Mouse (Mus musculus) colon, adult 2 months (tissue): Measurements from ENCODE around the gene Nop9. TPM values are rescaled to one million over a fixed set of nuclear protein-coding genes. Genes with fewer than 3 reads are reported as not detected.

Experiments used
- polyA plus RNA-seq: library from polyadenylated mRNA; depleted of rRNA; stranded (reverse); fragments of >200 nt; gene quantifications from 2 replicates; pipeline ENCODE4 v1.2.3, GENCODE M21; 2012; rRNA removed

Nop9 gene
- 10.2 and 12.2 TPM in 2 replicates for polyA plus RNA-seq

DNA sequence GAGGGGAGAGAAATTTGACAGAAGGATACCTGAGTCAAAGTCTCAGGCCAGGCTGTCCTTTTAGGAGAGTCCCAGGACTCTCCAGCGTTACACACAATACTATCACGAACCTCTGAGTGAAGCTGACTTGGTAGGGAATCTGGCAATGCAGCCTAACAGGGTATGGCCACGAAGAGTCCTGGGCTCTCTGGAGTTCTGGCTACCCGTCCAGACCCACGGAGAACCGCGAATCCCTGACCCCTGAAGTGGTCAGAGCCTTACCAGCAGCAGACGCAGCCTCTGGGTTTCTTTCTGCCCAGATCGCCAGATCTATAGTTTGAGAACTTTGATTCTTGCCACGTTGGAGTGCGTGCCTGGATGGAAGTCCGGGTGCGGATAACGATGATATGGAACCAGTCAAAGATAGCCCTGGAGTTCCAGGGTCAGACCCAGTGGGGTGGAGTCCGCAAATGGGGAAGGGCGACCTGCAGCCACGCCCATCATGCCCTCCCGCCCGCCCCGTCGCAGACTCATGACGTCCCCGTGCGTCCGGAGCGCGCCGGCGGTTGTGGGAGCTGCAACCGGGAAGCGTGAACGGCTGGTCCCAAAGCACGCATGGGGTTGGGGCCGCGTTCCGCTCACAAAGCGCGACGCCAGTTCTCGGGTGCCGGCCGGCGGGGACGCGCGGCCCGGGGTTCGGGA lies at the start of gene Nop9, which contains the start of gene Dhrs1:
Gene Nop9, plus strand, starts transcription at position 514 of the 681 bp plus-strand sequence.
Gene Dhrs1, minus strand, starts transcription at position 511 of the 681 bp plus-strand sequence.

DNA sequence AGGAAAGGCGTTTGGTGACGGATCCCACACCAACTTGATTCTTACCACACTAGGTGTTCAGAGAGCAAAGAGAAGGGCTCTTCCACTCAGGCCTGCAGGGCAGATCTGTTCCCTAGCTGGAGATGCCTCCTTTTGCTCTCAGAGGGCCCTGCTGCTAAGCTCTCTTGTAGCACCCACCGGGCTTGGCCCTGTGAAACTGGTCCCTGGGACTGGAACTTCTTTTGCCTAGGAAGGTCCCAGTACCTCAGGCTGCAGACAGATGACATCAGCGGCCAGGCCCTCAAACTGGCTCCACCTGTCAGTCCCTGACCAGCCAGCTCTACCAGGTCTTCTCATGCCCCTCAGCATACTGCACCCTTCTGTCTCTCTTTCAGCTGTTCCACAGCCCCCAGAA lies 31.8 kb upstream of the Nop9 start, which contains the start of gene Tgm1:
Gene Tgm1, minus strand, starts transcription at position 198 of the 394 bp plus-strand sequence.

GRCm38 (mm10) chr14:55721700-55722437 lies 23.6 kb upstream of the Nop9 start, which contains the start of gene Rabggta:
Rabggta (minus strand) TSS chr14:55722263.

DNA sequence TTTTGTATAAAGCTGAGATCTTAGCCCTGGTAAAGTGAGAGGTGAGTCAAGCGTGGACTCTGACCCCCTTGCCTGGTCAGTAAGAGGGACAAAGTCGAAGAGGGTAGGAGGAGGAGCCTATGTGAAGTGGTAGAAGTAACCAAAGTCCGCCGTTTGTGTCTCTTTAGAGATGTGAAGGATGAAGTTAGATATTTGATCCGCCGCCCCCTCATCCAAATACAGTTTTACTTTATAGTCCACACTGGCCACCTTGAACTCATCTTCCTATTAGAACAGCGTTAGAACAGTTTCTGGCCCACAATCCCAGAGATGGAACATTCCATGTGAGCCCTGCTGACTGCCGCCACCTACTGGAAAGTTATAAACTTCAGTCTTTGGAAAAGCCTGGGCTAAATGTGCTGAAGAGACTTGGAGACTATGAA lies 12.9 kb downstream of the Nop9 start, which contains the start of gene Cideb:
Gene Cideb, minus strand, starts transcription at position 96 of the 422 bp plus-strand sequence.

DNA sequence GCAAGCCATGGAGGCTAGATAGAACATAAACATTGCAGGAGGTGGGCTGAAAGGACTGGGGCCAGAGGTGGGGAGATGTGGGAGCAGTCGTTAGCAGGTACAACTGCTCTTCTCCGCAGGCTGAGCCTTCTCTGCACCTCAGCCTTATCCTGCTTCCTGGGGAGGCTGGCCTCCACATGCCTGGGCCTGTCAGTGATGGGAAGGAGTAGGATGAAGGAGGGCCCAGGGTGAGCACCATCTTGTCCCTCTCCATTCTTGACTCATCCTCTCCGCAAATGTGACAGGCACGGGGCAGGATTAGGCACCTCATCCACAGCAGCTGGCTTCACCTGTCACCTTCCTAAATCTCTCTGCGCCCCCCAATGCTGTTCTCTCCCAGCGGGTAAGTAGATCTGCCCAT lies 15.7 kb downstream of the Nop9 start, which contains the start of gene Ltb4r2:
Gene Ltb4r2, plus strand, starts transcription at position 266 of the 400 bp plus-strand sequence.

DNA sequence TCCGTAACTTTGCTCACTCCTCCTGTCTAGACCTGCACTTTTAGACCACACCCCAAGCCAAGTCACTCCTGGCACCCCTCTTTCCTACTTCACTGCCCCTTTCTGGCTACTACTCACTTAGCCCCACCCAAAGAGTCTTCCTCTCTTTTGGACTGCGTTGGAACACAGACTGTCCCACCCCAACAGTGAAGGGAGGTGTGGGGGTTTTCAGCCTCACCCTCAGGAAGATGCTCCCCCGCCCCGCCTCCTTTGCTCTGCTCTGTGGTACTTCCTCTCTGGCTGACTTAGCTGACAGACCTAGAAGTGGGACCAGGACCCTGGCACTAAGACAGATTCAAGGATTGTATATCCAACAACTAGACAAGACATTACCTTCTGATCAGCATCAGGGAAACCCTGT lies 20.2 kb downstream of the Nop9 start, which contains the start of gene Ltb4r1:
Gene Ltb4r1, plus strand, starts transcription at position 267 of the 400 bp plus-strand sequence.

DNA sequence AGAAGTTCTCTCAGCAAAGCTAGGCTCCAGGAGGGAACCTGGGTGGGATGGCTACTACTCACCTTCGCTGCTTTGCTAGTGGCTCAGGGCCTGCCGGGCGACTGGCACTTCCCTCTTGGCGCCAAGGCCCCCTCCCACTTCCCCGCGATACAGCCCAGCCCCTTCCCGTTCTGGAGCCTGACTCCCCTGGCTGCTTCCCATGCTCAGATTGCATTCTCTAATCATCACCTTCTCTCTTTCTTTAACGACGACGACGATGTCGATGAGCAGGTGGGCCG lies 38.4 kb downstream of the Nop9 start, which contains the start of gene Adcy4:
Gene Adcy4, minus strand, starts transcription at position 138 of the 278 bp plus-strand sequence.

DNA sequence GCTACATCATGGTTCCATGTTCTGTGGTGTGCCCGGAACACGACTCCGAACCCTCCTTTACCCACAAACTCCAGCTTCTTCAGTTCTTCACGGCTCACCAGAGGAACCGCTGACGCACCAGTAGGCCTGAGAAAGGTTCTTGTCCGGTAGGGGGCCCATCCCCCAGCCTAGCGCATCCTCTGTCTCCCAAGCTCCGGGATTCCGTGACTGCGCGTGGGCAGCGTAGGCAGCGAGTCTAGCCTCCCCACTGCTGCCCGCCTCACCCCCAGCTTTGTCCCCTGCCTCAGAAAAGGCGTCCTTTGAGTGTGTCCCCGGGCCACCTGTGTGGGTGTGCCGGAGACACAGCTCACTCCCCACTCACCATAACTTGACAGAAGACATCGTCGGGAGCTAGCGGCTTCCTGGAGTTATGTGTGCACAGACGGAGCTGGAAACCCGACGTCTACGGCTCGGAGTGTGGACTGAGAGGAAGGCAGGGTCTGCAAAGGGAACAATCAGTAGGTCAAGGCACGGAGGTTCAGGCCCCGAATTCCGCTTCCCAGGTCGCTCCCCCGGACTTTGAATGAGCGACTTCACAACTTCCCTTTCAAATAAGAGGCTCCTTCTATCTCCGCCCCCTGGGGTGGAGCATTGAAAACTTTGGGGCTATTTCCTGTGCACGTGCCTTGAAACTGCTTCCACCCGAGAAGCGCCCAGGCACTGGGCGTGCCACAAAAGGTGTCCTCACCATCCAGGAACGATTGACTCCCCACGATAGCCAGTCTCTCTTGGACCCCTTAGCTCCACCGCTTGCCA lies 43.0 kb downstream of the Nop9 start, which contains the start of gene Ripk3:
Gene Ripk3, minus strand, starts transcription at position 610 of the 795 bp plus-strand sequence.

Other genes with a start within 250 kb of the Nop9 start
- 0.24 and 0.66 TPM in 2 replicates for gene Cpne6, start 235.2 kb upstream of the Nop9 start, polyA plus RNA-seq
- not detected in 2 replicates for gene Nrl, start 220.7 kb upstream of the Nop9 start, polyA plus RNA-seq
- 45.8 and 47.0 TPM in 2 replicates for gene Pck2, start 205.4 kb upstream of the Nop9 start, polyA plus RNA-seq
- gene Dcaf11, start 185.7 kb upstream of the Nop9 start, polyA plus RNA-seq = 132 and 151 TPM in 2 replicates
- 0.83 TPM in 1 of 2 replicates, not detected in the other for gene A730061H03Rik, start 185.3 kb upstream of the Nop9 start, polyA plus RNA-seq
- gene Fitm1, start 170.1 kb upstream of the Nop9 start, polyA plus RNA-seq = 0.16 and 0.64 TPM in 2 replicates
- 60.5 and 62.2 TPM in 2 replicates for gene Psme1, start 167.6 kb upstream of the Nop9 start, polyA plus RNA-seq
- gene Emc9, start 160.4 kb upstream of the Nop9 start, polyA plus RNA-seq = 14.9 and 15.9 TPM in 2 replicates
- gene Psme2, start 154.6 kb upstream of the Nop9 start, polyA plus RNA-seq = 67.0 and 77.2 TPM in 2 replicates
- gene Rnf31, start 154.0 kb upstream of the Nop9 start, polyA plus RNA-seq = 42.8 and 44.3 TPM in 2 replicates
- gene Irf9, start 142.1 kb upstream of the Nop9 start, polyA plus RNA-seq = 50.4 and 62.3 TPM in 2 replicates
- gene Rec8, start 127.7 kb upstream of the Nop9 start, polyA plus RNA-seq = 0.84 and 4.8 TPM in 2 replicates
- gene Ipo4, start 109.7 kb upstream of the Nop9 start, polyA plus RNA-seq = 57.2 and 66.6 TPM in 2 replicates
- 8.0 and 15.1 TPM in 2 replicates for gene Gm49378, start 107.8 kb upstream of the Nop9 start, polyA plus RNA-seq
- 125 and 156 TPM in 2 replicates for gene Tm9sf1, start 101.9 kb upstream of the Nop9 start, polyA plus RNA-seq
- 3.1 and 3.2 TPM in 2 replicates for gene Tssk4, start 95.5 kb upstream of the Nop9 start, polyA plus RNA-seq
- 31.8 and 34.4 TPM in 2 replicates for gene Mdp1, start 85.2 kb upstream of the Nop9 start, polyA plus RNA-seq
- 9.8 and 10.0 TPM in 2 replicates for gene Gmpr2, start 73.8 kb upstream of the Nop9 start, polyA plus RNA-seq
- 171 and 229 TPM in 2 replicates for gene Nedd8, start 73.6 kb upstream of the Nop9 start, polyA plus RNA-seq
- gene Tinf2, start 63.9 kb upstream of the Nop9 start, polyA plus RNA-seq = 9.6 and 11.9 TPM in 2 replicates
- gene Tgm1, start 31.8 kb upstream of the Nop9 start, polyA plus RNA-seq = 0.56 and 0.90 TPM in 2 replicates
- 46.1 and 50.9 TPM in 2 replicates for gene Rabggta, start 23.4 kb upstream of the Nop9 start, polyA plus RNA-seq
- 60.1 and 67.8 TPM in 2 replicates for gene Dhrs1, start within 50 bp of the Nop9 start, polyA plus RNA-seq
- gene Cideb, start 12.8 kb downstream of the Nop9 start, polyA plus RNA-seq = 78.1 and 83.2 TPM in 2 replicates
- 1.9 and 2.0 TPM in 2 replicates for gene Ltb4r2, start 15.7 kb downstream of the Nop9 start, polyA plus RNA-seq
- gene Ltb4r1, start 20.3 kb downstream of the Nop9 start, polyA plus RNA-seq = 1.5 and 2.1 TPM in 2 replicates
- gene Adcy4, start 38.4 kb downstream of the Nop9 start, polyA plus RNA-seq = 7.3 and 12.7 TPM in 2 replicates
- 29.1 and 36.1 TPM in 2 replicates for gene Ripk3, start 43.2 kb downstream of the Nop9 start, polyA plus RNA-seq
- 20.1 and 23.7 TPM in 2 replicates for gene Nfatc4, start 77.5 kb downstream of the Nop9 start, polyA plus RNA-seq
- 4.1 and 4.5 TPM in 2 replicates for gene Nynrin, start 108.3 kb downstream of the Nop9 start, polyA plus RNA-seq
- 2.8 TPM in 2 replicates for gene Cbln3, start 138.7 kb downstream of the Nop9 start, polyA plus RNA-seq
- gene Khnyn, start 139.3 kb downstream of the Nop9 start, polyA plus RNA-seq = 44.3 and 49.9 TPM in 2 replicates
- gene Sdr39u1, start 154.6 kb downstream of the Nop9 start, polyA plus RNA-seq = 36.9 and 38.3 TPM in 2 replicates
- gene Cma1, start 199.0 kb downstream of the Nop9 start, polyA plus RNA-seq = 0.52 and 0.98 TPM in 2 replicates
- gene Cma2, start 205.3 kb downstream of the Nop9 start, polyA plus RNA-seq = not detected in 2 replicates